Mouse (Mus musculus) olfactory bulb, adult 2 months (tissue): ENCODE results near the gene Lgals4. TPM values are rescaled to one million over a fixed set of nuclear protein-coding genes. Genes with fewer than 3 reads are reported as not detected.
A peak's percentile ranks its signal among the peaks of the same experiment; 100 is the strongest.

Source experiments
- H3K27ac ChIP-seq: fragments of 200-500 bp; 2 replicates; pipeline ENCODE4 v1.5.1; 2012; ENCODE audit warnings: low read depth, low read length; ENCODE audit not compliant: insufficient read depth
- H3K4me1 ChIP-seq: fragments of 200-500 bp; 2 replicates; pipeline ENCODE4 v1.6.1; 2012; ENCODE audit warnings: low read length; ENCODE audit not compliant: control insufficient read depth, insufficient read depth
- H3K4me3 ChIP-seq: fragments of 200-500 bp; 2 replicates; pipeline ENCODE4 v1.5.1; 2012; ENCODE audit warnings: mild to moderate bottlenecking, low read depth, low read length, moderate library complexity; ENCODE audit not compliant: insufficient read depth
- CTCF ChIP-seq: fragments of 200-500 bp; IDR thresholded peaks from 2 replicates; pipeline ENCODE4 v1.5.1; 2012; ENCODE audit warnings: low read depth, mild to moderate bottlenecking, low read length, moderate library complexity; ENCODE audit not compliant: insufficient read depth
- POLR2A ChIP-seq: fragments of 200-500 bp; IDR thresholded peaks from 2 replicates; pipeline ENCODE4 v1.6.1; 2012; ENCODE audit warnings: mild to moderate bottlenecking, low read depth, low read length, moderate library complexity; ENCODE audit not compliant: insufficient read depth
- WGBS: fragments of 180-500 bp; shearing (Covaris S2); methylation state at CpG from one replicate; pipeline ENCODE4 v1.1.7; 2018; 5-methylcytosine and 5-hydroxymethylcytosine counted together
- polyA plus RNA-seq: library from polyadenylated mRNA; stranded (reverse); fragments of >200 nt; gene quantifications from 2 replicates; pipeline ENCODE4 v1.2.4, GENCODE M21; 2012; ENCODE audit warnings: low replicate concordance; ENCODE audit not compliant: missing spikeins, insufficient read depth, insufficient read length

Lgals4 gene
- polyA plus RNA-seq, 1 experiment = not detected

DNA sequence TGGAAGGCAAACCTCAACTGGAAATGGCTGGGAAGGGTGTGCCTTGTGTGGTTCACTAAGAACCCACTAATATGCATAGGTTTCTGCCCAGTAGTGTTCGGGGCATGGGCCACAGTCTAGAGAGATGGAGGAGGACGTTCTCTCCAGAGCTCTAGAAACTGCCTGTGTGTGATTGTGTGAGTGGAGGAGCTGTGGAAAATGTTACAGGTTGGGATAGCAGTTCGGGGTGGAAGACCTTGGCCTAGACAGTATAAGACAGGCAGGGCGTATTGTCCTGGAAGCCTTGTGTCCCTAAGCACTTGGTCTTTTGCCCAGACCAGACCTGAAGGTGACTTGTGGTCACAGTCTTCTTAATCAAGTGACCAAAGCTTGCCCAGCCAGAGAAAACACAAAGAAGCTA, 21.2 kb upstream of the Lgals4 start:
- peak overlapping the region; percentile 32 for H3K4me3 ChIP-seq
- H3K27ac ChIP-seq = peak overlapping the region; percentile 23; the same call in 1 of the 2 replicates
- TF ChIP-seq POLR2A = no peak
- WGBS = 20% methylated on average over 4 of the region's 4 CpGs
- H3K4me1 ChIP-seq = peaks cover 43% of the 10 kb centered on the region

DNA sequence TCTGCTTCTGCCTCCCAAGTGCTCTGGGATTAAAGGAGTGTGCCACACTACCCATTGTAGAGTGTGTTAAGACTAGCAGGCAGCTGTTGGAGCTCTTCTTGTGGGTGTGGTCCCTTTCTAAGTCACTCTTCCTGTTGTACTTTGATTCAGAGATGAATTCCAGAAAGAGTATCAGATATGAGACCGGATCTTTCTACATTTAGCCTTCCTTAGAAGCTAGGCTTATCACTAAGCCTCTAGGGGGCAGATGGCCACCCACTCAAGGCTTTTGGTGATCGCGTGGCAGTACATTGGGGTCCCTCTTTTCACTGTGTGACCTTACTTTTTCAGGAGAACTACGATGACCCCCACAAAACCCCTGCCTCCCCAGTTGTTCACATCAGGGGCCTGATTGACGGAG, 20.7 kb upstream of the Lgals4 start:
- Histone ChIP-seq H3K4me1 (peaks cover 39% of the 10 kb centered on the region), H3K27ac (no peak overlapping the region; the same call in 1 of the 2 replicates), H3K4me3 (no peak overlapping the region; the same call in 1 of the 2 replicates)
- no peak for TF ChIP-seq CTCF
- no peak for TF ChIP-seq POLR2A
- WGBS = 46% methylated on average over 5 of the region's 5 CpGs

DNA sequence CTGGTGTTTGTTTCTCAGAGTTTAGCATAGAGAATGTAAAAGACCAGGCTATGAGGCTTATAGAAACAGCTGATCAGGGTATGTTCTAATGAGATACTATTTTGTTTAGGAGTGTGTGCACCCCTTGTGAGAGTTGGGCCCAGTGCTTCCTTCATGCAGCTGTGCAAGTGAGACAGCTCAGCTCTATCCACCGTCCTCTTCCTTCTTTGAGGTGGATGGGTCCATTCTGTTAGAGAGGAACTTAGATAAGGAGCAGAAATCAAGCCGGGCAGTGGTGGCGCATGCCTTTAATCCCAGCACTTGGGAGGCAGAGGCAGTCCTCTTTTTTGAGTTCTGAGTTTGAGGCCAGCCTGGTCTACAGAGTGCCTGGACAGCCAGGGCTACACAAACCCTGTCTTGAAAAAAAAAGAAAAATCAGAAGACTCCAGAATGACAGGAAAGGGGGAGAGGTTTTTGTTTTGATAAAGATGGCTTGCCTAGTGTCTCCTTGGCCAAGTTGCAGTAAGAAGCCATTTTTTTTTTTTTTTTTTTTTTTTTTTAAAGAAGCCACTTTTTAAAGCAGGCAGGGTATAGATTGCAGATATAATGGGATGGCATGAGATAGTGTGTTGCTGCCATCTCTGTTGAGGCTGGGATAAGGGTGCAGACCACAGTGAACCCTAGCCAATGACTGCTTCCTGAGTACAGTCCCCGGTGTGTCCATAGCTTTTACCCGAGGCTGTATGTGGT, 19.2 kb upstream of the Lgals4 start:
- 79% methylated on average over 5 of the region's 5 CpGs for WGBS
- peaks cover 41% of the 10 kb centered on the region for H3K4me1 ChIP-seq
- no peak for TF ChIP-seq CTCF
- TF ChIP-seq POLR2A = no peak

DNA sequence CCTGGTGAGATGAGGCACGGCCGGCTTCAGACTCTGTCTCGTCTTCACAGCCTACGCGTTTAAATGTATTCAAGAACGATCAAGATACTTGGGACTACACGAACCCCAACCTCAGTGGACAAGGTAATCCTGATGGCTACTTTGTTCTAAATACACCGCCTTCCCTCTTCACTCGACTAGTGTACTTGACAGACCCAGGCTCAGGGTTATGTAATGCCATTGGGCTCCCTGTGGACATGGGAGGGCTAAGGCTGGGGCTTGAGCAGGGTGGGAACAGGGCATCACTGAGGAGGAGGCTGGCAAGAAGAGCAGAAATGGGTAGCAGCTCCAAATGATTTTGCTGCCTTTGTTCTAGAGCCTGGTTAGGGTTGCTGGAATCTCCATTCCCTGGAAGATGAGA, 18.4 kb upstream of the Lgals4 start:
- 86% methylated on average over 9 of the region's 9 CpGs for WGBS
- H3K4me3 ChIP-seq = no peak overlapping the region
- TF ChIP-seq CTCF = no peak
- H3K27ac ChIP-seq = no peak overlapping the region
- H3K4me1 ChIP-seq = peaks cover 46% of the 10 kb centered on the region

More for the DNA sequence above, 19.2 kb upstream of the Lgals4 start:
- H3K27ac ChIP-seq = no peak overlapping the region
- H3K4me3 ChIP-seq = no peak overlapping the region

DNA sequence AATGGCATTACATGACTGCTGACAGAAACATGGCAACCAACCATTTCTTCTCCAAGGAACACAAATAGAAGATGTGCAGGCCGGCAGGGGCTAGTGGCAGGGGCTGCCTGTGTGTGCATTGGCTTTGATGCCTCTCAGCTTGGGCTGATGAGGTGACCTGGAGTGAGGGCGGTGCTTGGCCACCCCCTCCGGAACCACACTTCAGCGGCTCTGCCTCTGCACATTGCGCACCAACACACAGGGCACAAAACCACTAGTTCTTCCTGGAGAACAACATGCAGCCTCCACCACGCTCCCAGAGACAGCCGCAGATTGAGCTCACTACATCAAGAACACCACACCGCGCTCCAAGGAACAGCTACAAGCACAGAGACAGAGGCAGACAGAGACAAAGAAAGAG, 17.5 kb upstream of the Lgals4 start:
- no peak overlapping the region for H3K4me3 ChIP-seq
- WGBS = 46% methylated on average over 9 of the region's 9 CpGs
- peaks cover 56% of the 10 kb centered on the region for H3K4me1 ChIP-seq
- no peak for TF ChIP-seq POLR2A
- TF ChIP-seq CTCF = no peak
- no peak overlapping the region for H3K27ac ChIP-seq

DNA sequence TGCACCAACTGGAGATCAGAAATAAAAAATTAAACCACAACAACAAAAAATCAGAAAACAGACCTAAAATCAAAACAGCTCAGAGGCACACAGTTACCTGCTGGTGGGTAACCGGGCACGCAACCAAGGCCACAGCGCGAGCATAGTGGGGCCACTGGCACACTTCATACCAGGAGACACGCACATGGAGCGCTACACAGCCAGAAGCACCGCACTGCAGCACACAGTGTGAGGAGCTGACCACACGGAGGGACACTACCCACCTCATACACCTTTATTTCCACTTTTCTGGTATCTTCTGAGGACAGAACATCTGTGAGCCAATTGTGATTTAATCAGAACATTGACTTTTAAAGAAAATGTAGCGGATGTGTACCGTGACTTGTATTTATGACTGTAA, 16.7 kb upstream of the Lgals4 start:
- 78% methylated on average over 10 of the region's 10 CpGs for WGBS
- Histone ChIP-seq H3K4me1 (peaks cover 61% of the 10 kb centered on the region), H3K4me3 (no peak overlapping the region), H3K27ac (no peak overlapping the region)
- TF ChIP-seq CTCF (no peak), POLR2A (no peak)

DNA sequence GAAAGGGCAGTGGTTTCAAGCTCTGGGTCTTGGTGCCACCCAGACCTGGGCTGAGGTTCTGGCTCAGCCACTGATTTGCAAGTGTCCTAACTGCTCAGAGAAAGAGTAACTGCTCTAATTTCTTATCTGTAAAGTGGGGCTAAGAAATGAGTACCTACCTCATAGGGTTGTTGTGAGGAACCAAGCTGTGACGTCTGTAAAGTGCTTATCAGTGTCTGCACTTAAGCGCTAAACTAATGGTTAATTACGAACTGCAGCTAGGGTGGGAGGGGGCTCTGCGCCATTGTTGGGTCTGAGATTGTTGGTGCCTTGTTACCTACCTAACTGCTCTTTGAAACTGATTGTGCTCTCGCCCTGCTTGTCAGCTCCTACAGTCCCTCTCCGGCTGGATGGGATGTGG, 16.1 kb upstream of the Lgals4 start:
- TF ChIP-seq POLR2A = no peak
- no peak for TF ChIP-seq CTCF
- H3K4me3 ChIP-seq = no peak overlapping the region
- whole genome bisulfite sequencing = 34% methylated on average over 6 of the region's 6 CpGs
- no peak overlapping the region for H3K27ac ChIP-seq
- peaks cover 60% of the 10 kb centered on the region for H3K4me1 ChIP-seq

DNA sequence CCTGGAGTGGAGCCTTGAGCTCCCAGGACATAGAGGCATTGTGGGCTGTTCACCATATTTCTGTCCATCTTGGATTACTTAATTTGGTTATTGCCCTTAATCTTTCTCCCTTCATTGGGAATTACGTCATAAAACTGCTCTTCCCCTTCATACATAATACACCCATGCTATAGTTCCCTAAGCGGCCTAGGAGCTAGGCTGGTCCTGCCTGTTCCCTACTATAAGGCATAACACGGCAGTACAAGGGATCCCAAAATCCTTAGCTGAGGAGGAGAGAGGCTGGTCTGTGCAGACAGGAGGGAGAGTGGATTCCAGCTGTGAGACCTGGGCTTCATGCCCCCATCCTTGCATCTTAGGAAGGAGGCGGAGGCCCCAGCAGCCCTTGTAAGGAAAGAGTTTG, 15.7 kb upstream of the Lgals4 start:
- no peak overlapping the region for H3K27ac ChIP-seq
- TF ChIP-seq POLR2A = no peak
- TF ChIP-seq CTCF = no peak
- WGBS = 52% methylated on average over 4 of the region's 4 CpGs

DNA sequence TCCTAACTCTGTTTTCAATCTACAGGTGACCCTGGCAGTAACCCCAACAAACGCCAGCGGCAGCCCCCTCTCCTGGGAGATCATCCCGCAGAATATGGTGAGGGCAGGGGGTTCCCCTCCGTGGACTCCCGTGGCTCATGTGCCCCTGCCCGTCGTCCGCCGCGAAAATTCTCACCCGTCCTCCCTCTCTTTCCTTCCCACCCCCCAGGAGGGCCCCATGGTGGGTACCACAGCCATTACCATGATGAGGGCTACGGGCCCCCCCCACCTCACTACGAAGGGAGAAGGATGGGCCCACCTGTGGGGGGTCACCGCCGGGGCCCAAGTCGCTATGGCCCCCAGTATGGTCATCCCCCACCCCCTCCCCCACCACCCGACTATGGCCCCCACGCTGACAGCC, 15.2 kb upstream of the Lgals4 start:
- no peak for TF ChIP-seq CTCF
- TF ChIP-seq POLR2A = no peak
- H3K4me3 ChIP-seq = no peak overlapping the region
- no peak overlapping the region for H3K27ac ChIP-seq
- H3K4me1 ChIP-seq = peaks cover 56% of the 10 kb centered on the region
- WGBS = 70% methylated on average over 18 of the region's 18 CpGs

More for the DNA sequence above, 15.7 kb upstream of the Lgals4 start:
- Histone ChIP-seq H3K4me1 (peaks cover 58% of the 10 kb centered on the region), H3K4me3 (no peak overlapping the region)

DNA sequence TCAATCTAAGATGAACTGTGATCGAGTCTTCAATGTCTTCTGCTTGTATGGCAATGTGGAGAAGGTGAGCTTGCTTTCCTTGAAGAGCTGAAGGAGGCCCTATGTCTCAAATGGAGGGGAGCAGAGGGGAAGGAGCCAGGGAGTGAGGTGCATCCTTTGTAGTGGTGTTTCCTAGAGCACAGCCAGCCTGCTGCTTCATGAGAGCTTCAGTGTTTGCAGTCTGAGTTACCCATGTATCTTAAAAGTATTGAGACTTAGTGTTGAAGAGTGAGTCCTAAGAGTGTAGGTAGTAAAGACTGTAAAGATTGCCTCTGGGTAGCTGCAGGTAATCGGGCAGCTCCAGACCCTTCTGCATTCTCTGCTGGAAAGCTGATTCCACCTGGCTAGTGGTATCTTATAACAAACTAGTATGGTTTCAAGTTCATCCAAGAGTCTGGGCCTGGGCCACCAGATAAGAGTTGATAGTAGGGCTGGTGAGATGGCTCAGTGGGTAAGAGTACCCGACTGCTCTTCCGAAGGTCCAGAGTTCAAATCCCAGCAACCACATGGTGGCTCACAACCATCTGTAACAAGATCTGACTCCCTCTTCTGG, 14.7 kb upstream of the Lgals4 start:
- TF ChIP-seq CTCF (no peak), POLR2A (no peak)
- H3K27ac ChIP-seq = no peak overlapping the region
- no peak overlapping the region for H3K4me3 ChIP-seq
- WGBS = 83% methylated on average over 4 of the region's 4 CpGs
- peaks cover 54% of the 10 kb centered on the region for H3K4me1 ChIP-seq
